Mouse (Mus musculus): Measurements from ENCODE around the gene Hbb-y. TPM values are rescaled to one million over a fixed set of nuclear protein-coding genes. Genes with fewer than 3 reads are reported as not detected.
"Not testable (repeated sequence)": the region's sequence is repeated elsewhere in the genome, so short reads cannot be mapped to it uniquely, and the experiment has no call there.

The Hbb-y gene
- polyA plus RNA-seq, 1 experiment from 2014 or later: 7,270 TPM

DNA sequence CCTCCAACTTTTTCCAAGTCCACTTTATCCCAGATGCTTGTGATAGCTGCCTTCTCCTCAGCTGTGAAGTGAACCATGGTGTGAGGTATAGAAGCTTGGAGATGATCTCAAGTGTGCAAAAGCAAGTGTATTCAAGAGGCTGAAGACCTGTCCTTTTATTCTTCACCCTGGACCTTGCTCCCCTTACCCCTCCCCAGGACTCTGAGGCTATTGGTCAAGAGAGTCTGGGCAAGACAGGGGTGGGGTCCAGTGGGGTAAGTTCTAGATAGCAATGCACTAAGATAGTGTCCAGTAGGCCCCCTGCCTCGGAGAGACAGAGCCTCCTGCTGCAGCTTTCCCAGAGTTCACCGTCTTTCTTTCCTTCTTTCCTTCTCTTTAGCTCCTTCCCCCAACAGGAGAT, 10.0 kb downstream of the Hbb-y start, which contains the start of gene Hbb-bh1:
Gene Hbb-bh1, minus strand, starts transcription at position 131 of the 400 bp plus-strand sequence.
- Histone ChIP-seq H3K9me3 (no peaks in the 10 kb centered on the region), H3K27ac (replicated peaks) (no peak within 1 kb of the TSS), H3K4me1 (no peaks in the 10 kb centered on the region), H3K36me3 (replicated peaks) (no peaks in the 10 kb centered on the region), H3K27me3 (replicated peaks; ENCODE audit: low read depth, poor library complexity, severe bottlenecking) (no peaks in the 10 kb centered on the region), H3K4me3 (no peak within 1 kb of the TSS)
- DNase-seq (ENCODE audit: low spot score): no peak
- 84% methylated on average over 2 of the region's 2 CpGs for WGBS

DNA sequence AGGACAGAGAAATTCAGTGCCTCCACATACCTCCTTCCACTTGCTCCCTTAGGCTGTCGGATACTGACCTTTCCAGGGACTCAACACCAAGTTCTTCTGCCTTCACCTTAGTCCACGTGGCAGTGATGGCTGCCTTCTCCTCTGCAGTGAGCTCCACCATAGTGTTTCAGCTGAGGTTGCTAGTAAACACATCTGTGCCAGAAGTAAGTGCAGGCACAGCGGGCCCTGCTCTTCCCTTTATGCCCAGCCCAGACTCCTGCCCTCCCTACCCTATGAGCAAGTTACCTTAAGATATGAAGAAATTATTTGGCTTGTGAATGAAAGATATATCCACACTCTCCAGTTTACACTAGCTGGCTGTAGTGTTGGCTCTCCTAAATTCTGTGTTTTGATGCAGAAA, 12.7 kb downstream of the Hbb-y start, which contains the start of gene Hbb-bh2:
Gene Hbb-bh2, minus strand, starts transcription at position 253 of the 400 bp plus-strand sequence.
- WGBS: 80% methylated on average over 3 of the region's 3 CpGs
- no peak within 1 kb of the TSS for H3K4me3 ChIP-seq
- no peaks in the 10 kb centered on the region for H3K9me3 ChIP-seq
- no peaks in the 10 kb centered on the region for H3K27me3 ChIP-seq (replicated peaks; ENCODE audit: low read depth, poor library complexity, severe bottlenecking)
- no peak for DNase-seq (ENCODE audit: low spot score)
- H3K36me3 ChIP-seq (replicated peaks): no peaks in the 10 kb centered on the region
- no peaks in the 10 kb centered on the region for H3K4me1 ChIP-seq
- H3K27ac ChIP-seq (replicated peaks): no peak within 1 kb of the TSS

DNA sequence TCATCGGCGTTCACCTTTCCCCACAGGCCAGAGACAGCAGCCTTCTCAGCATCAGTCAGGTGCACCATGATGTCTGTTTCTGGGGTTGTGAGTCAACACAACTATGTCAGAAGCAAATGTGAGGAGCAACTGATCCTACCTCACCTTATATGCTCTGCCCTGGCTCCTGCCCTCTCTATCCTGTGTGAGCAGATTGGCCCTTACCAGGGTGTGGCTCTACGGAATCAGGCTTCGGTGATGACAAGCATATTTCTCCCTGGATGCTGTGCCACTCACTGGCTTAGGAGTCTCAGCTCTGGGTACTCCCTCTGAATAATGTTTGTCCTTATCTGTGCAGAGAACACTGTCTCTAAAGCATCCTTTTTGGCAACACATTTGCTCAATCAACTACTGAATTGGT, 25.2 kb downstream of the Hbb-y start, which contains the start of gene Hbb-bs:
Gene Hbb-bs, minus strand, starts transcription at position 289 of the 400 bp plus-strand sequence.
- no peak within 1 kb of the TSS for H3K4me3 ChIP-seq
- H3K27ac ChIP-seq (replicated peaks): no peak within 1 kb of the TSS
- no peaks in the 10 kb centered on the region for H3K9me3 ChIP-seq
- DNase-seq (ENCODE audit: low spot score): no peak
- no peaks in the 10 kb centered on the region for H3K27me3 ChIP-seq (replicated peaks; ENCODE audit: low read depth, poor library complexity, severe bottlenecking)
- H3K36me3 ChIP-seq (replicated peaks): no peaks in the 10 kb centered on the region
- no peaks in the 10 kb centered on the region for H3K4me1 ChIP-seq
- 94% methylated on average over 4 of the region's 4 CpGs for WGBS

DNA sequence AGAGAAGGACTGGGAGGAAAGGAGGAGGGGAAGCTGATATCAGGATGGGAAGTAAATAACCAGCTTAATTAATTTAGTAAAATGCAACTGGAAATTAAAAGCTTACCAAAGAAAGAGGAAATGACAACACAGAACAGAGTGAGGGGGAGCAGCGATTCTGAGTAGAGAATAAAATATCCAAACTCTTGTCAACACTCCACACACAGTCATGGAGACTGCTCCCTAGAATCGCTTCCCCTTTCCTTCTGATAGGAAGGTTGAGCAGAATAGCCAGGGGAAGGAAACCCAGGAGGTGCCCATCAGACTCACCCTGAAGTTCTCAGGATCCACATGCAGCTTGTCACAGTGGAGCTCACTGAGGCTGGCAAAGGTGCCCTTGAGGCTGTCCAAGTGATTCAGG, 25.9 kb downstream of the Hbb-y start:
- H3K4me1 ChIP-seq; H3K36me3 ChIP-seq (replicated peaks); H3K9me3 ChIP-seq; H3K27me3 ChIP-seq (replicated peaks; ENCODE audit: low read depth, poor library complexity, severe bottlenecking); DNase-seq (ENCODE audit: low spot score); H3K4me3 ChIP-seq; H3K27ac ChIP-seq (replicated peaks): not testable (repeated sequence)
- no CpG with 5 or more reads among the region's 2 CpGs for WGBS

DNA sequence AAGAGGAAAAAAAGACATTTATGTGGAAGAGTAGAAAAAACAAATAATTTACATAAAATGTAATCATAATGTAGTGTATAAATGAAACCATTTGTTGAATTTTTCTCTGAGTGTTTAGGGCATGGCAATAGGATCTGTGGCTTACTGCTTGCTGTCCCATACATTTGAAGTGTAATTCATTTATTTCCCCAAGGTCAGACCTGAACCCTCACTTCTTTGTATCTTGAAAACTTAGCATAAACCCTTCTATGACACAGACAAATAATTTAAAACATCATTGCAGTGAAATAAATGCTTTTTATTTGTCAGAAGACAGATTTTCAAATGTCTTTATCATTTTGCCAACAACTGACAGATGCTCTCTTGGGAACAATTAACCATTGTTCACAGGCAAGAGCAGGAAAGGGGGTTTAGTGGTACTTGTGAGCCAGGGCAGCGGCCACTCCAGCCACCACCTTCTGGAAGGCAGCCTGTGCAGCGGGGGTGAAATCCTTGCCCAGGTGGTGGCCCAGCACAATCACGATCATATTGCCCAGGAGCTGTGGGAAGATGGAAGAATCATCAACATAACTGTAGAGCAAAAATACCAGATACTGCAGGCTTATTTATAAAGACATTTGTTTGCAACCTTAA, 26.6 kb downstream of the Hbb-y start:
- Histone ChIP-seq H3K4me3 (no peak overlapping the region), H3K27me3 (replicated peaks; ENCODE audit: low read depth, poor library complexity, severe bottlenecking) (no peaks in the 10 kb centered on the region), H3K36me3 (replicated peaks) (no peaks in the 10 kb centered on the region), H3K27ac (replicated peaks) (no peak overlapping the region), H3K9me3 (no peaks in the 10 kb centered on the region), H3K4me1 (no peaks in the 10 kb centered on the region)
- no peak for DNase-seq (ENCODE audit: low spot score)
- 54% methylated on average over 3 of the region's 3 CpGs for WGBS

DNA sequence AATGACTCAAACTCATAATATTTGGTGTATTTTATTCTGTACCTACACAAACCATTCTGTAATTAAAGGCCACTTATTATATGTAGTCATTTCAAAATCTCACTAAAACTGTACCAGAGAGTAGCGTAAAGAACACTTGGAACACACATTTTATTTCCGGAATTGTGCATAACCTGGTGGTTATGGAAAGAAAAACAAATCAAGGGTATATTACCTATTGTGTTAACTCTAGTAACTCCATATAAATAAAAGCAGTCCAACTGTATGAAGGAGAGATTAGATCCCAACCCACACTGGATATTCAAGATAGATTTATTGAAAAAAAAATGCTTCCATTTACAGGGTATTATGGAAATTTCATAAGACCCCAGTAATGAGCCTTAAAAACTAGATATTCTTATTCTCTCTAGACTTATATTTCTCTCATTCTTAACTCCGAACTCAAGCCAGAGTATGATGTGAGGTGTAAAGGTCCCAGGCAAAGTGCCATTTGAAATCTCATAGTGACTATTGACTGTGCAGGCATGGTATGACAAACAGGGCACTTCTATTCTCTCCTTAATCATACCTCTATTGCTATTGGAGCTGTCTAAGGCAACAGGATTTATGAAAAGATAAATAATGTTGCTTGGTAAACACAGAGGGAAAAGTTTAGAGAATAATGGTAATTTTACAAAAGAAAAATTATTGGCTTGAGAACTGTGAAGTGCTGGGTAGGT, 27.3 kb downstream of the Hbb-y start:
- 94% methylated on average over 3 of the region's 3 CpGs for whole genome bisulfite sequencing
- no peaks in the 10 kb centered on the region for H3K36me3 ChIP-seq (replicated peaks)
- no peaks in the 10 kb centered on the region for H3K4me1 ChIP-seq
- DNase-seq (ENCODE audit: low spot score): no peak
- no peak overlapping the region for H3K27ac ChIP-seq (replicated peaks)
- H3K4me3 ChIP-seq: no peak overlapping the region
- no peaks in the 10 kb centered on the region for H3K27me3 ChIP-seq (replicated peaks; ENCODE audit: low read depth, poor library complexity, severe bottlenecking)
- H3K9me3 ChIP-seq: no peaks in the 10 kb centered on the region

DNA sequence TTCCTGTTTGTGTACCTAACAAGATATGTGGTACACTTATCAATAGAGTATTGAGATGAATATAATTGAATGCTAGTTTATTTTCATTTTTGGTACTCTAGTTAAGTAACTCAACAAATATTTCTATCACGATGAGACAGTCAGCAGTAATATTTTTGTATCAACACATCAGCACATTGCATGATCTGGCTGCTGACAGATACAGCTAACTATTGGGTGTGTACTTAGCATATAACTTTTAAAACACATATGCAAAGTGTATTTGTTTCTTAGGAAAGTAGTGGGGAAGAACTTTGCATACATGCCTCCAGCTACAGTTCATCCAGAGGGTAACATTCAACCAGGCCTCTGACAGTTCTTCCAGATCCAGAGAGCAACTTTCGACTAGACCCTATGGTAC, 28.4 kb downstream of the Hbb-y start:
- no peak for DNase-seq (ENCODE audit: low spot score)
- no peaks in the 10 kb centered on the region for H3K36me3 ChIP-seq (replicated peaks)
- WGBS: 82% methylated on average over 2 of the region's 2 CpGs

DNA sequence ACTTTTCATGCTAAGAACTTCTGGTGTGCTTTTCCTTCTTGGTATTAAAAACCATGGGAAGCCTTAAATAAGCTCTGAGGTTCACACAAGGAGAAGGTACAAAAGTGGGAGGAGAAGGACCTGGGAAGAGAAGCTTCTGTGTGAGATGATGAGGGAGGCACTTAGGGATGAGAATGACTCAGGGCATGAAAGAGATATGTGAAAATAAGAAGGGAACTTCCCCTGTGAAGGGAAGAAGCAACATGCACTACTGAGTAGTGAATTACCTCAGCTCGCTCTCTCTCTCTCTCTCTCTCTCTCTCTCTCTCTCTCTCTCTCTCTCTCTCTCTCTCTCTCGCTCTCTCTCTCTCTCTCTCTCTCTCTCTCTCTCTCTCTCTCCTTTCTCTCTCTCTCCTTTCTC, 37.9 kb downstream of the Hbb-y start:
- H3K4me1 ChIP-seq; DNase-seq (ENCODE audit: low spot score); H3K9me3 ChIP-seq; H3K27me3 ChIP-seq (replicated peaks; ENCODE audit: low read depth, poor library complexity, severe bottlenecking); H3K27ac ChIP-seq (replicated peaks); H3K4me3 ChIP-seq; H3K36me3 ChIP-seq (replicated peaks): not testable (repeated sequence)
- WGBS: 82% methylated on average over 1 of the region's 2 CpGs

More for the DNA sequence above, 28.4 kb downstream of the Hbb-y start:
- Histone ChIP-seq H3K27me3 (replicated peaks; ENCODE audit: low read depth, poor library complexity, severe bottlenecking) (no peaks in the 10 kb centered on the region), H3K4me1 (no peaks in the 10 kb centered on the region), H3K27ac (replicated peaks) (no peak overlapping the region), H3K9me3 (no peaks in the 10 kb centered on the region), H3K4me3 (no peak overlapping the region)

DNA sequence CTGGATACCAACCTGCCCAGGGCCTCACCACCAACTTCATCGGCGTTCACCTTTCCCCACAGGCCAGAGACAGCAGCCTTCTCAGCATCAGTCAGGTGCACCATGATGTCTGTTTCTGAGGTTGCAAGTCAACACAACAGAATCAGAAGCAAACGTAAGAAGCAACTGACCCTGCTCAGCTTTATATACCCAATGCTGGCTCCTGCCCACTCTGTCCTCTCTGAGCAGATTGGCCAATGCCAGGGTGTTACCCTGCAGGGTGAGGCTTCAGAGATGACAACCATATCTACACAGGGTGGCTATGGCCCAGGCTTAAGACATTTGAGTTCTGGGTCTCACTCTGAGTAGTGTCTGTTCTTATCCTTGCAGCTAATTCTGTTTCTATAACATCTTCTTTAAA, 39.2 kb downstream of the Hbb-y start, which contains the start of gene Hbb-bt:
Gene Hbb-bt, minus strand, starts transcription at position 231 of the 400 bp plus-strand sequence.
- no peak for DNase-seq (ENCODE audit: low spot score)
- no peaks in the 10 kb centered on the region for H3K27me3 ChIP-seq (replicated peaks; ENCODE audit: low read depth, poor library complexity, severe bottlenecking)
- WGBS: 91% methylated on average over 3 of the region's 3 CpGs
- H3K4me1 ChIP-seq: no peaks in the 10 kb centered on the region
- H3K9me3 ChIP-seq: no peaks in the 10 kb centered on the region
- H3K4me3 ChIP-seq: no peak within 1 kb of the TSS
- H3K36me3 ChIP-seq (replicated peaks): no peaks in the 10 kb centered on the region
- no peak within 1 kb of the TSS for H3K27ac ChIP-seq (replicated peaks)

DNA sequence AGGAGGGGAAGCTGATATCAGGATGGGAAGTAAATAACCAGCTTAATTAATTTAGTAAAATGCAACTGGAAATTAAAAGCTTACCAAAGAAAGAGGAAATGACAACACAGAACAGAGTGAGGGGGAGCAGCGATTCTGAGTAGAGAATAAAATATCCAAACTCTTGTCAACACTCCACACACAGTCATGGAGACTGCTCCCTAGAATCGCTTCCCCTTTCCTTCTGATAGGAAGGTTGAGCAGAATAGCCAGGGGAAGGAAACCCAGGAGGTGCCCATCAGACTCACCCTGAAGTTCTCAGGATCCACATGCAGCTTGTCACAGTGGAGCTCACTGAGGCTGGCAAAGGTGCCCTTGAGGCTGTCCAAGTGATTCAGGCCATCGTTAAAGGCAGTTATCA, 39.9 kb downstream of the Hbb-y start:
- no CpG with 5 or more reads among the region's 3 CpGs for WGBS
- not testable (repeated sequence) for H3K27ac ChIP-seq (replicated peaks); H3K4me3 ChIP-seq; H3K27me3 ChIP-seq (replicated peaks; ENCODE audit: low read depth, poor library complexity, severe bottlenecking); H3K9me3 ChIP-seq; H3K4me1 ChIP-seq; DNase-seq (ENCODE audit: low spot score); H3K36me3 ChIP-seq (replicated peaks)

DNA sequence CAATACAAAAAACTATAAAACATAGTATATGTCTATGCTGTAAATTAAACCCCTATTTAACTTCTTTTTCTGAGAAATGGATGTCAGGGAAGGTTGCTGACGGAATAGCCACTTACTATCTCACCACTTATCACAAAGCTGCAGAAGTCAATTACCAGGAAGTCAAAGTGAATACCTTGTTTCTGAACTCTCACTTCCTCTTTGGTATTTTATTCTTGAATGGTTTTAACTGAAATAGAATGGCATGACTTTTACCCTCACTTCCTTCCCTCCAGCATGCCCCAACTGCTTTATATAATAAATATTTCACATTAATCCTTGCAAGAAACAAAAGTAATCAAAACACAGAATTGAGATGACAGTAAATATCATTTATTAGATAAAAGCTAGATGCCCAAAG, 40.8 kb downstream of the Hbb-y start:
- no peak for DNase-seq (ENCODE audit: low spot score)
- no peaks in the 10 kb centered on the region for H3K4me1 ChIP-seq
- no peaks in the 10 kb centered on the region for H3K9me3 ChIP-seq
- H3K36me3 ChIP-seq (replicated peaks): no peaks in the 10 kb centered on the region
- no peak overlapping the region for H3K4me3 ChIP-seq
- H3K27ac ChIP-seq (replicated peaks): no peak overlapping the region
- H3K27me3 ChIP-seq (replicated peaks; ENCODE audit: low read depth, poor library complexity, severe bottlenecking): no peaks in the 10 kb centered on the region
- WGBS: 67% methylated on average over 1 of the region's 1 CpGs

DNA sequence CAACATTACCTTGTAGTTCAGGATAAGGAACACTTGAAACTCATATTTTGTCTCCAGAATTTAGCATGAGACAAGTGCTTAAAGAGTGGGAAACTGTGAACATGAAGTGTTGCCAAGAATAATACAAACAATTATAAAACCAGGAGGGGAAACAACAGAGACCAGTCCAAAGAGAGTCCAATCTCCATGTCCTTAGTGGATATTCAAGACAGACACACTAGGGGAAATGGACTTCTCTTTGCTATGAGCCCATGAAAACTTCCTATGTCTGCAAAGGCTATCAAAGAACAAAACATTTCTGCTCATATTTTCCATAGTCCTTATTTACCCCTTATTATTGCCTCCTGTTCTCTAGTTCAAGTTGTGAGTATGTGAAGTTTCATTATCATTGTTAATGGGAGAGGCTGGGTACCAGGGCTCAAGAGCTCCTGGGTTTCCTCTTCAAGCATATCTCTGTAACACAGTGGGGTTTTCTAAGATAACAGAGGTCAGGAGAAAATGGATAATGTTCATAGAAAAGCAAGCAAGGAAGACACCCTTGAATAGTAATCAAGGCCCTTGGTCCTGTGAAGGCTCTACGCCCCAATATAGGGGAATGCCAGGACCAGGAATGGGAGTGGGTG, 41.7 kb downstream of the Hbb-y start:
- Histone ChIP-seq H3K36me3 (replicated peaks) (no peaks in the 10 kb centered on the region), H3K9me3 (no peaks in the 10 kb centered on the region), H3K27me3 (replicated peaks; ENCODE audit: low read depth, poor library complexity, severe bottlenecking) (no peaks in the 10 kb centered on the region), H3K4me1 (no peaks in the 10 kb centered on the region), H3K27ac (replicated peaks) (no peak overlapping the region), H3K4me3 (no peak overlapping the region)
- 86% methylated on average over 1 of the region's 1 CpGs for WGBS
- no peak for DNase-seq (ENCODE audit: low spot score)

DNA sequence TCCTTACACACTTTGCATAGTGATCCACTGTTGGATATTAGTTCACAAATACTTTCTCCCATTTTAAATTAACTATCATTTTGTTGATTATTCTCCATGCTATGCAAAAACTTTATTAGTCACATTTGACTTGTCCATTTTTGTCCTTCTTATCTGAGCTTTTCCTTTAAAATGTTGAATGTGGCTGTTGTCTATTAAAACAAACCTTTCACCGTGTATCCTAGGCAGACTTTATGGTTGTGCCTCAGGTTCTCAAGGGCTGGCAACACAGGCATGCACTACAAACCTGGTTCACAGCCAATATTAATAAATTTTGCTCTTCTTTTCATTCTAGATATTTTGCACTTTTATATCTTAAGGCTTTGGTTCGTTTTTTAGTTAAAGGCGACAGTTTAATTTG, 42.3 kb downstream of the Hbb-y start:
- no peak for DNase-seq (ENCODE audit: low spot score)
- 80% methylated on average over 3 of the region's 3 CpGs for WGBS
- H3K4me3 ChIP-seq: no peak overlapping the region
- no peaks in the 10 kb centered on the region for H3K27me3 ChIP-seq (replicated peaks; ENCODE audit: low read depth, poor library complexity, severe bottlenecking)
- no peaks in the 10 kb centered on the region for H3K36me3 ChIP-seq (replicated peaks)
- no peak overlapping the region for H3K27ac ChIP-seq (replicated peaks)
- no peaks in the 10 kb centered on the region for H3K4me1 ChIP-seq
- no peaks in the 10 kb centered on the region for H3K9me3 ChIP-seq
